Mouse (Mus musculus) lung, postnatal 14 days (tissue): Measurements from ENCODE around the gene Nop10.
A peak's percentile ranks its signal among the peaks of the same experiment; 100 is the strongest.

Source experiments
- DNase-seq: peaks from one replicate; pipeline ENCODE4 v3.0.0; 2021

Nop10 gene

GRCm38 (mm10) chr2:112261748-112262653 lies at the start of gene Nop10:
Nop10 (plus strand) TSS chr2:112261926.
- peak; percentile 85 for DNase-seq

- peak; percentile 5 for DNase-seq
Measured at GRCm38 (mm10) chr2:112215977-112216376, 45.7 kb upstream of the Nop10 start.

- no peak for DNase-seq
Measured at GRCm38 (mm10) chr2:112217614-112218013, 44.1 kb upstream of the Nop10 start.

GRCm38 (mm10) chr2:112220880-112221279 lies 40.8 kb upstream of the Nop10 start:
- no peak for DNase-seq

- DNase-seq, result no peak
Measured at GRCm38 (mm10) chr2:112222607-112223006, 39.1 kb upstream of the Nop10 start.

- no peak for DNase-seq
Measured at GRCm38 (mm10) chr2:112224356-112224755, 37.4 kb upstream of the Nop10 start.

- DNase-seq, result no peak
Measured at GRCm38 (mm10) chr2:112232623-112233022, 29.1 kb upstream of the Nop10 start.

- DNase-seq, result no peak
Measured at GRCm38 (mm10) chr2:112236620-112237019, 25.1 kb upstream of the Nop10 start.

GRCm38 (mm10) chr2:112238006-112238405 lies 23.7 kb upstream of the Nop10 start:
- DNase-seq, result no peak

GRCm38 (mm10) chr2:112239212-112239934 lies 22.4 kb upstream of the Nop10 start, which contains the start of gene Lpcat4:
Lpcat4 (plus strand) TSS chr2:112239468.
- peak; percentile 92 for DNase-seq

GRCm38 (mm10) chr2:112239935-112240721 lies 21.6 kb upstream of the Nop10 start:
- no peak for DNase-seq

- no peak for DNase-seq
Measured at GRCm38 (mm10) chr2:112241787-112242186, 19.9 kb upstream of the Nop10 start.

GRCm38 (mm10) chr2:112245307-112245706 lies 16.4 kb upstream of the Nop10 start:
- DNase-seq, result no peak

GRCm38 (mm10) chr2:112246193-112246592 lies 15.5 kb upstream of the Nop10 start:
- DNase-seq, result no peak

- DNase-seq, result no peak
Measured at GRCm38 (mm10) chr2:112247323-112247722, 14.4 kb upstream of the Nop10 start.

- DNase-seq, result no peak
Measured at GRCm38 (mm10) chr2:112249780-112250453, 11.8 kb upstream of the Nop10 start.

- DNase-seq, result no peak
Measured at GRCm38 (mm10) chr2:112254675-112255515, 6.8 kb upstream of the Nop10 start.

GRCm38 (mm10) chr2:112259241-112259962 lies 2.3 kb upstream of the Nop10 start, which contains the start of gene Nutm1:
Nutm1 (minus strand) TSS chr2:112259291.
- DNase-seq, result peak; percentile 16

GRCm38 (mm10) chr2:112262779-112263295 lies 1.1 kb downstream of the Nop10 start:
- DNase-seq, result no peak

- no peak for DNase-seq
Measured at GRCm38 (mm10) chr2:112264364-112264763, 2.6 kb downstream of the Nop10 start.
